Mouse (Mus musculus) left cerebral cortex, adult 2 months (tissue): ENCODE measurements around the gene H2-DMb2. TPM values are rescaled to one million over a fixed set of nuclear protein-coding genes. Genes with fewer than 3 reads are reported as not detected.
"Not testable (repeated sequence)": the region's sequence is repeated elsewhere in the genome, so short reads cannot be mapped to it uniquely, and the experiment has no call there.

Source experiments
- DNase-seq, 2 experiments: peaks; one replicate each; pipeline ENCODE4 v3.0.0; 2021 to 2022; ENCODE audit warnings: low spot score in 2 of 2, mixed read lengths in 1 of 2; ENCODE audit errors: extremely low spot score in 1 of 2
- H3K27ac ChIP-seq: fragments of 200-600 bp; 2 replicates; pipeline ENCODE4 v1.8.1; 2022
- H3K4me3 ChIP-seq: fragments of 200-600 bp; 2 replicates; pipeline ENCODE4 v1.8.1; 2022
- CTCF ChIP-seq: fragments of 200-600 bp; IDR thresholded peaks from 2 replicates; pipeline ENCODE4 v1.8.1; 2022; ENCODE audit warnings: antibody characterized with exemption, mild to moderate bottlenecking, moderate library complexity
- intact Hi-C: fragments of 180-260 bp; cut with DNase I; formaldehyde crosslinking; loops from one replicate; pipeline ENCODE4 v1.15.1; 2025
- total RNA-seq, 2 experiments: library from RNA; stranded (reverse); gene quantifications; 2 replicates each; pipeline ENCODE4 v1.2.3; 2021

The H2-DMb2 gene
- total RNA-seq, 2 experiments from 2014 or later = 0.56 to 0.59 TPM

GRCm38 (mm10) chr17:34140240-34140639, 2.9 kb upstream of the H2-DMb2 start:
- no peak for TF ChIP-seq CTCF
- intact Hi-C loops = no loop called here
- DNase-seq = no peak
- Histone ChIP-seq H3K4me3 (no peak overlapping the region), H3K27ac (no peak overlapping the region)

GRCm38 (mm10) chr17:34141448-34141847, 1.7 kb upstream of the H2-DMb2 start:
- Histone ChIP-seq H3K27ac (peak overlapping the region; percentile 40), H3K4me3 (no peak overlapping the region)
- DNase-seq = no peak
- intact Hi-C loops = no loop called here
- TF ChIP-seq CTCF = no peak

- no peak overlapping the region for H3K4me3 ChIP-seq
- H3K27ac ChIP-seq = no peak overlapping the region
- intact Hi-C loops = no loop called here
- no peak for DNase-seq
- TF ChIP-seq CTCF = no peak
Measured at GRCm38 (mm10) chr17:34142456-34143010, 574 bp upstream of the H2-DMb2 start.

DNA sequence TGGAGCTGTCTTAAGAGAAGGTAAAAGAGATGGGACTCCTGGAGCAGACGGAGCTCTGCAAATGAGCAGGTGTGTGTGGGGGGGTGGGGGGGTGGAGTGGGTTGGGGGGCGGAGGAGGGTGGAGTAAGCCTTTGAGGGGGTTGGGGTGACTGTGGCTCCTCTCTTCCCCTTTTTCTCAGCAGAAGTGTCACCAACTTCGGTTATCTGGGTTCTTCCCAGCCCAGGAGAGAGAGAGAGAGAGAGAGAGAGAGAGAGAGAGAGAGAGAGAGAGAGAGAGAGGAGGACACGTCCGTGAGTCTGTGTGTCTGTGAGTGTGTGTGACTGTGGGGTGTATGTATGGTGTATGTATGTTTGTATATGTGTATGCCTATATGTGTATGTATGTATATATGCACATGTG, 354 bp downstream of the H2-DMb2 start:
- intact Hi-C loops = no loop called here
- Histone ChIP-seq H3K27ac (no peak overlapping the region), H3K4me3 (no peak overlapping the region)
- DNase-seq = no peak
- no peak for TF ChIP-seq CTCF

- H3K27ac ChIP-seq, intact Hi-C loops, H3K4me3 ChIP-seq, DNase-seq: not testable (repeated sequence)
Measured at GRCm38 (mm10) chr17:34144221-34144620, 1.1 kb downstream of the H2-DMb2 start.

DNA sequence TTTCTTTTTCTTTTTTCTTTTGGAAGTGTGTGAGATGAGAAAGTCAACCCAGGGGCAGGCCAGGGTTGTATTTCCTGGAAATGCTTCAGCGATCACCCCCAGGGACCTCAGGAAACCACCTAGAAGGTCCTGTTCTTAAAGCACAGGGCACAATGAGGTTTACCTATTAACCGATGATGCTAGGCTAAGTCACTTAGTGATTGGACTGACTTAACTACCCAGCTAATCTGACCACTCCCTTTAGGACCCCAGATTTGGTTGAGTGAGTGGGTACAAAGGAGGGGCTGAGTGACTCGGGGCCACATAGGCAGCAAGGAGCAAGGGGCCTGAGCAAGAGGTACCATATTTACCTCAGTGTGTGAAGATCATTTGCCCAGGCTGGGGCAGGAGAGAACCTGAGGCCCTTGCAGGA, 1.9 kb downstream of the H2-DMb2 start:
- DNase-seq = no peak
- no peak for TF ChIP-seq CTCF
- no peak overlapping the region for H3K4me3 ChIP-seq
- no peak overlapping the region for H3K27ac ChIP-seq
- intact Hi-C loops = no loop called here

- peak in 1 of 2 experiments; percentile 54 for DNase-seq
- Histone ChIP-seq H3K4me3 (no peak within 1 kb of the TSS), H3K27ac (no peak within 1 kb of the TSS)
- intact Hi-C loops = no loop called here
- TF ChIP-seq CTCF = no peak
Measured at GRCm38 (mm10) chr17:34152923-34153322, 9.8 kb downstream of the H2-DMb2 start, which contains the start of gene H2-DMb1. Gene H2-DMb1 (plus strand): TSS chr17:34153072.

GRCm38 (mm10) chr17:34155534-34155933, 12.4 kb downstream of the H2-DMb2 start:
- no peak overlapping the region for H3K27ac ChIP-seq
- H3K4me3 ChIP-seq = no peak overlapping the region
- no peak for DNase-seq
- TF ChIP-seq CTCF = no peak
- intact Hi-C loops = no loop called here

- Histone ChIP-seq H3K4me3 (no peak overlapping the region), H3K27ac (no peak overlapping the region)
- peak; percentile 20; the same call in 1 of the 2 replicates for TF ChIP-seq CTCF
- no peak for DNase-seq
- intact Hi-C loops = no loop called here
Measured at GRCm38 (mm10) chr17:34164202-34164895, 21.2 kb downstream of the H2-DMb2 start.

GRCm38 (mm10) chr17:34165033-34165730, 22.1 kb downstream of the H2-DMb2 start:
- intact Hi-C loops = no loop called here
- Histone ChIP-seq H3K27ac (no peak overlapping the region), H3K4me3 (no peak overlapping the region)
- TF ChIP-seq CTCF = peak; percentile 16; the same call in 1 of the 2 replicates
- DNase-seq = no peak

- H3K27ac ChIP-seq = no peak overlapping the region
- TF ChIP-seq CTCF = peak; percentile 73
- no peak overlapping the region for H3K4me3 ChIP-seq
- intact Hi-C loops = loop anchor here (1.0 to 2.0 kb wide), 2 partner anchors 34 to 68 kb away; no protein-coding TSS in a partner anchor
- DNase-seq = no peak
Measured at GRCm38 (mm10) chr17:34169279-34169678, 26.2 kb downstream of the H2-DMb2 start.

DNA sequence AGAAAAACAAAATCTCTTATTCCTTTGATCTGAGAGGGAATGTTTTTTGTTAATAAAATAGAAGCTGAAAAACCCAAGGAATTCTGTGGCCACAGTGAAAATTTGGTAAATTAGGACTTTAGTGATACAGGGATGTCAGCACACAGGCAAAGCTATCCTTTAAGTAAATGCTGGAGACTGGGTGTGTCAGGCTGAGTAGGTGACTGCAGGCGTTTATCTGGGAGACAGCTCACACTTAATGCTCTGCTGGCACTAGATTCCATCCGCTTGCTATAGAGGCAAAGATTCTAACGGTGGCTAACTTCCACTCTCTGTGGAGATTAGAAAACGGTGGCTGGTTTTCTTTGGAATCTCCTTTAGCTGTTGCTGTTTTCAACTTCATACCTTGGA, 27.4 kb downstream of the H2-DMb2 start:
- Histone ChIP-seq H3K27ac (no peak overlapping the region), H3K4me3 (no peak overlapping the region)
- TF ChIP-seq CTCF = no peak
- DNase-seq = no peak
- intact Hi-C loops = loop anchor here (1.0 to 2.0 kb wide), 5 partner anchors 34 to 240 kb away; no protein-coding TSS in a partner anchor
